Mouse (Mus musculus): Measurements from ENCODE around the gene Ucp3. TPM values are rescaled to one million over a fixed set of nuclear protein-coding genes. Genes with fewer than 3 reads are reported as not detected.

The Ucp3 gene
- total and polyA plus RNA-seq, 3 experiments = 0.33 TPM; not detected in 2

DNA sequence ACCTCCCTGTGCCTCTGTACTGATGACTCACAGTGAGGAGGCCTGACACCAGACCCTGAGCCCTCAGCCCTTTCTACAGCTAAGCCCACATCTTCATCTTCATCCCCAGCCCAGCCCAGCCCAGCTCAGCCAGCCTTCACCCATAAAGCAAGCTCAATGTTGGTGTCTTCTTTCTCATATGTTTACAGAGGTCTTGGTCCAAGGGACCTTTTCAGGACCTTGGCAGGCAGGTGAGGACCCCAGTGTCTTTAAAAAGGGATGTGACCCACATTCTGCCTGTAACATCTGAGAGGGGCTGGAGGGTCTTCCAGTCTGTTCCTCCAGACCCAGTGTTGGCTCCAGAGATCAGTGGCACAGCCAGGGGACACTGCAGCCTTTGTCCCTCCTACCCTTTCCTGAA, 26.7 kb downstream of the Ucp3 start:
- H3K27me3 ChIP-seq (ENCODE audit: insufficient read depth, low read length) = peaks cover 13% of the 10 kb centered on the region
- DNase-seq (ENCODE audit: low spot score) = no peak
- no peak overlapping the region for H3K4me3 ChIP-seq (ENCODE audit: low read depth, low read length)
- H3K9me3 ChIP-seq (replicated peaks) = no peaks in the 10 kb centered on the region
- peaks cover 94% of the 10 kb centered on the region for H3K4me1 ChIP-seq (ENCODE audit: insufficient read depth, low read depth, low read length)
- TF ChIP-seq GATA1 (IDR thresholded peaks at IDR 0.05; ENCODE audit: borderline replicate concordance, low read length) (no peak), POLR2AphosphoS5 (IDR thresholded peaks at IDR 0.05; ENCODE audit: insufficient replicate concordance, low read depth, low read length) (no peak), TAL1 (conservative IDR thresholded peaks at IDR 0.05; ENCODE audit: low read depth, low read length) (no peak), GATA2 (IDR thresholded peaks at IDR 0.05; ENCODE audit: borderline replicate concordance, low read depth, low read length) (no peak), CTCF (IDR thresholded peaks at IDR 0.05; ENCODE audit: low read depth, low read length) (no peak)
- peaks cover 66% of the 10 kb centered on the region for H3K36me3 ChIP-seq (replicated peaks)
- no peak for ATAC-seq (ENCODE audit: extremely low read depth, insufficient number of reproducible peaks, low FRiP score, poor library complexity, severe bottlenecking)

DNA sequence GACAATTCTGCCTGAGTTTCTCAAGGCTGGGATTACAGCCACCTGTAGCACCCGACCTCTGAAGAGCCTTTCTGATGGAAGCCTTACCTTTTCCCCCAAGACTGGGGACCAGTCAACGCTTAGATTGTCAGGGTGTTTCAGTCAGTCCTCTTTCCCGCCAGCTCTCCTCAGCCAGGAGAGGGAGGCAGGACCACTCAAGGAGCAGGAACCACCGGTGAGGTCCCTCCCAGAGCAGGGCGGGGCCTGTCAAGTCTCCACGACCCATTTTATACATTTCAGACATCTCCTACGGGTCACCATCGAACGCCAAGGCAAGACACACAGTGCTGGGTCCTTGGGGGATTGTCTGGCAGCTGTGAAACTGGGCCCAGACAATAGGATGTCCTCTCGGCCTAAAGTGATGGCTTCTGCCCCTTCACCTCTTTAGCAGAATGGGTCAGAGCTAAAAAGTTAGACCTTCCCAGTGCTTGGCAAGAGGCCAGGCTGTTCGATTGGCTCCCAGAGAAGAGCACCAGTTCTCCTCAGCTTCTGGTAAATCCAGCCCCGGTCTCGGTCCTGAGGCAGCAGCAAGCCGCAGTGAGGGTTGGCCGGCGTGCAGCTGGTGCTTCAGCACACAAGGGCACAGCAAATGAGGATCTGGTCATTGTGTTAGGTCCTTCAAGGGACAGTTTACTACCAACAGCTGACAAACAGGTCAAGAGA, 27.6 kb downstream of the Ucp3 start:
- TF ChIP-seq GATA1 (IDR thresholded peaks at IDR 0.05; ENCODE audit: borderline replicate concordance, low read length) (no peak), TAL1 (conservative IDR thresholded peaks at IDR 0.05; ENCODE audit: low read depth, low read length) (no peak), GATA2 (IDR thresholded peaks at IDR 0.05; ENCODE audit: borderline replicate concordance, low read depth, low read length) (no peak), POLR2AphosphoS5 (IDR thresholded peaks at IDR 0.05; ENCODE audit: insufficient replicate concordance, low read depth, low read length) (no peak), CTCF (IDR thresholded peaks at IDR 0.05; ENCODE audit: low read depth, low read length) (no peak)
- Histone ChIP-seq H3K9me3 (replicated peaks) (no peaks in the 10 kb centered on the region), H3K4me1 (ENCODE audit: insufficient read depth, low read depth, low read length) (peaks cover 88% of the 10 kb centered on the region), H3K27me3 (ENCODE audit: insufficient read depth, low read length) (peaks cover 20% of the 10 kb centered on the region), H3K4me3 (ENCODE audit: low read depth, low read length) (no peak overlapping the region; the same call in 1 of the 2 replicates), H3K36me3 (replicated peaks) (peaks cover 57% of the 10 kb centered on the region)
- ATAC-seq (ENCODE audit: extremely low read depth, insufficient number of reproducible peaks, low FRiP score, poor library complexity, severe bottlenecking) (no peak), DNase-seq (ENCODE audit: low spot score) (no peak)

DNA sequence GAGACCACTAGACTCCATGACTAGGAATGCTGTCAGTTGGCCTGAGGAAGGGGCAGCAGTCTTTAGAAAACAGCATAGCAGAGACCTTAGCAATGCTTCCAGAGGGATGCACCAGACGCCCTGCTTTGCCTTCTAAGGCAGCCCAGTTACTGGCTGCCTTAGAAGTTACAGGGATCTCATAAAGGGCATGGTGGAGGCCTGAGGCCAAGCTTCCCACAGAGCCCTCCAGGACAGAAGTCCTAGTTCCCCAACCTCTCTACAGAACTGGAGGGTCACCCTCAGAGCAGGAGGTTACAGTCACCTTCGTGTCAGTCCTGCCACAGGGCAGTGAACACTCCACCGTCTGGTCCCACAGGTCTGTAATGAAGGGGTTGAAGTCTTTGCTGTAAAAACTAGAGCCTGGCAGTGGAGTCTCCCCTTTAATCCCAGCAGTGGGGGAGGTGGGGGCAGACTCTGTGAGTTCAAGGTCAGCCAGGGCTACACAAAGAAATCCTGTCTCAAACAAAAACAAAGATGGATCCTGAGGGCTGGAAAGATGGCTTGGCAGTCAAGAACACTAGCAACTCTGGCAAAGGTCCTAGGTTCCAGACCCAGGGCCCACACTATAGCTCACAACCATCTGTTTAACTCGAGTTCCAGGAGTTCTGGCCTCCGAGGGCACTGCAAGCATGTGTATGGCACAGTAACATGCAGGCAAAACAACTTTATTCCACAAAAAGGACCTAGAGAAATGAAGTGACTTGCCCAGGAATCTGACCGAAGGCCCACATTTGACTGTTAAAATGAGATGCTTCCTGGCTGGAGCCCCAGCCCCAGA, 28.4 kb downstream of the Ucp3 start:
- Histone ChIP-seq H3K4me3 (ENCODE audit: low read depth, low read length) (no peak overlapping the region; the same call in 1 of the 2 replicates), H3K4me1 (ENCODE audit: insufficient read depth, low read depth, low read length) (peaks cover 81% of the 10 kb centered on the region), H3K27me3 (ENCODE audit: insufficient read depth, low read length) (peaks cover 26% of the 10 kb centered on the region), H3K36me3 (replicated peaks) (peaks cover 49% of the 10 kb centered on the region), H3K9me3 (replicated peaks) (no peaks in the 10 kb centered on the region)
- TF ChIP-seq GATA2 (IDR thresholded peaks at IDR 0.05; ENCODE audit: borderline replicate concordance, low read depth, low read length) = no peak
- TF ChIP-seq GATA1 (IDR thresholded peaks at IDR 0.05; ENCODE audit: borderline replicate concordance, low read length) = no peak
- no peak for TF ChIP-seq TAL1 (conservative IDR thresholded peaks at IDR 0.05; ENCODE audit: low read depth, low read length)
- no peak for TF ChIP-seq CTCF (IDR thresholded peaks at IDR 0.05; ENCODE audit: low read depth, low read length)
- TF ChIP-seq POLR2AphosphoS5 (IDR thresholded peaks at IDR 0.05; ENCODE audit: insufficient replicate concordance, low read depth, low read length) = peak; percentile 44; the same call in 1 of the 2 replicates
- ATAC-seq (ENCODE audit: extremely low read depth, insufficient number of reproducible peaks, low FRiP score, poor library complexity, severe bottlenecking) = no peak
- no peak for DNase-seq (ENCODE audit: low spot score)

DNA sequence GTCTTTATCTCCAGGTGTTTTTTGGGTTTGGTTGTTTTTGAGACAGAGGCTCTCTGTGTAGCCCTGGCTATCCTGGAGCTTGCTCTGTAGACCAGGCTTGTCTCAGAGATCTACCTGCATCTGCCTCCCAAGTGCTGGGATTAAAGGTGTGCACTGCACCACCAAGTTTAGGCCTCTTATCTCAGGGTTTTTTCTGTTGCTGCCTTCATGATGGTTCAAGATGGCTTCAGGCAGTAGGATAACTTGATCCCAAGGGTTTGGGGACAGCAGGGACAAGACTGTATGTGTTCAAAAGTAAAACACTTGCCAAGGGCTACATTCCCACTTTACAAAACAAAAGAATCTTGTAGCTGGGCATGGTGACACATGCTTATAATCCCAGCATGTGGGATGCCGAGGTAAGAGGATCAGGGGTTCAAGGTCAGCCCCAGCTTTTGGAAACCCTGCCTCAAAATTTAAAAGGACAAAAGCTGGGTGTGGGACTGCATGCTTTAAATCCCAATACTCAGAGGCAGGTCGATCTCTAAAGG, 29.1 kb downstream of the Ucp3 start:
- DNase-seq (ENCODE audit: low spot score) (no peak), ATAC-seq (ENCODE audit: extremely low read depth, insufficient number of reproducible peaks, low FRiP score, poor library complexity, severe bottlenecking) (no peak)
- peaks cover 31% of the 10 kb centered on the region for H3K27me3 ChIP-seq (ENCODE audit: insufficient read depth, low read length)
- peaks cover 43% of the 10 kb centered on the region for H3K36me3 ChIP-seq (replicated peaks)
- no peak overlapping the region for H3K4me3 ChIP-seq (ENCODE audit: low read depth, low read length)
- TF ChIP-seq GATA2 (IDR thresholded peaks at IDR 0.05; ENCODE audit: borderline replicate concordance, low read depth, low read length) = no peak
- TF ChIP-seq CTCF (IDR thresholded peaks at IDR 0.05; ENCODE audit: low read depth, low read length) = no peak
- no peak; the same call in 1 of the 2 replicates for TF ChIP-seq POLR2AphosphoS5 (IDR thresholded peaks at IDR 0.05; ENCODE audit: insufficient replicate concordance, low read depth, low read length)
- TF ChIP-seq TAL1 (conservative IDR thresholded peaks at IDR 0.05; ENCODE audit: low read depth, low read length) = no peak
- no peak for TF ChIP-seq GATA1 (IDR thresholded peaks at IDR 0.05; ENCODE audit: borderline replicate concordance, low read length)
- H3K9me3 ChIP-seq (replicated peaks) = no peaks in the 10 kb centered on the region
- H3K4me1 ChIP-seq (ENCODE audit: insufficient read depth, low read depth, low read length) = peaks cover 78% of the 10 kb centered on the region

DNA sequence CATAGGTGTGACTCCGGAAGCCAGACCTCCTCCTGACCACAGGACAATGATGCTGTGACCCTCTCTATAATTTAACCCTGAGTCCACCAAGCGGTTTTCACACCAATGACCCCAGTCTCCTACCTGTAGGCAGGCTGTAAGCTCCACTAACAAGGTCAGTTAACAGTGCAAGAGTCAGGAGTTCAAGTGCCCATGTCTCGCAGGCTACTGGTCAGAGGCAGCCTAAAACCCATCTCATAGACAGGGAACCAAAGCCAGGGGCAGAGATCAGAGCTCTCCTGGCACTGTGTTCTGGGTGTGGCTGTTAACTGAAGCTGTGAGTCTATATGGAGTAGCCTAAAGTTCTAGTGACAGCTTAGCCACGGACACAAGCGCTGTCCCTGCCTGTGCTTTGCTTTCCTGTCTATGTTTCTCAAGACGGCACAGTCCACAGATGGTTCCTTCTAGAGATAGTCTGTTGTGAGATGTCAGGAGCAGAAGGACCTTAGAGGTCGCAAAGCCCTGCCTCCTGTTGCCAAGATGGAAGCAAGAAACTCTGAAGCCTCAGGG, 29.7 kb downstream of the Ucp3 start:
- no peak for TF ChIP-seq GATA1 (IDR thresholded peaks at IDR 0.05; ENCODE audit: borderline replicate concordance, low read length)
- peak; percentile 90 for TF ChIP-seq POLR2AphosphoS5 (IDR thresholded peaks at IDR 0.05; ENCODE audit: insufficient replicate concordance, low read depth, low read length)
- no peak for TF ChIP-seq CTCF (IDR thresholded peaks at IDR 0.05; ENCODE audit: low read depth, low read length)
- peaks cover 33% of the 10 kb centered on the region for H3K27me3 ChIP-seq (ENCODE audit: insufficient read depth, low read length)
- DNase-seq (ENCODE audit: low spot score) (no peak), ATAC-seq (ENCODE audit: extremely low read depth, insufficient number of reproducible peaks, low FRiP score, poor library complexity, severe bottlenecking) (peak; percentile 11; the same call in 1 of the 2 replicates)
- peaks cover 37% of the 10 kb centered on the region for H3K36me3 ChIP-seq (replicated peaks)
- no peak overlapping the region for H3K4me3 ChIP-seq (ENCODE audit: low read depth, low read length)
- peaks cover 72% of the 10 kb centered on the region for H3K4me1 ChIP-seq (ENCODE audit: insufficient read depth, low read depth, low read length)
- H3K9me3 ChIP-seq (replicated peaks) = no peaks in the 10 kb centered on the region

DNA sequence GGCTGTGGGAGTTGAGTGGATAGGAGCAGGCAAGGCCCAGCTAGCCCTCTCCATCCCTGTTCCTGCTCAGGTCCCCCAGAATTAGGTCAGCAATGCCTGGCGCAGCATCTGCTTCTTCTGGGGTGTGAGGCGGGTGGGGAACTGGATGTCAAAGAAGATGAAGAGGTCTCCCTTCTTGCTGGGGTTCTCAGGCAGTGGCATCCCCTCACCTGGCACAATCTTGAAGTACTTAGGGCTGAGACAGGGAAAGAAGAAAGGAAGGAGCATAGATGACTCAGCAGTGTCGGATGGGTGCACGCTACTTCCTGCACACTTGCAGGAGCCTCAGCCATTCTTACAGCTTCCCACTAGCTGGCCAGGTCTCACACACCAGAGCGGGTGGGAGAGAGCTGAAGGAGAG, 30.3 kb downstream of the Ucp3 start:
- Histone ChIP-seq H3K27me3 (ENCODE audit: insufficient read depth, low read length) (peaks cover 39% of the 10 kb centered on the region), H3K9me3 (replicated peaks) (no peaks in the 10 kb centered on the region), H3K4me3 (ENCODE audit: low read depth, low read length) (no peak overlapping the region), H3K4me1 (ENCODE audit: insufficient read depth, low read depth, low read length) (peaks cover 66% of the 10 kb centered on the region), H3K36me3 (replicated peaks) (peaks cover 31% of the 10 kb centered on the region)
- DNase-seq (ENCODE audit: low spot score) (no peak), ATAC-seq (ENCODE audit: extremely low read depth, insufficient number of reproducible peaks, low FRiP score, poor library complexity, severe bottlenecking) (0 out of 2 replicates have a peak, but pooled peaks have one; percentile 3)
- peak; percentile 10; the same call in 1 of the 2 replicates for TF ChIP-seq POLR2AphosphoS5 (IDR thresholded peaks at IDR 0.05; ENCODE audit: insufficient replicate concordance, low read depth, low read length)
- TF ChIP-seq GATA1 (IDR thresholded peaks at IDR 0.05; ENCODE audit: borderline replicate concordance, low read length) = no peak
- no peak for TF ChIP-seq CTCF (IDR thresholded peaks at IDR 0.05; ENCODE audit: low read depth, low read length)
